Mouse (Mus musculus): ENCODE measurements at regions not wholly inside any gene's neighbourhood (a gene's known extent, or its start where the extent isn't known, plus 50 kb on each side); places are given as distances from the start of the nearest gene placed in this dataset.

- no peak for TF ChIP-seq POLR2A (IDR thresholded peaks at IDR 0.05; ENCODE audit: extremely low read depth, insufficient read depth, low read length)
- no peak for TF ChIP-seq CTCF (IDR thresholded peaks at IDR 0.05; ENCODE audit: extremely low read depth, insufficient read depth, low read length)
These were observed 79.7 kb upstream of the Tmem132d start for GRCm38 (mm10) chr5:128512606-128513005.
